Mouse (Mus musculus) adrenal gland, adult 8-10 months (tissue): ENCODE measurements around the gene Tmem120a. TPM values are rescaled to one million over a fixed set of nuclear protein-coding genes. Genes with fewer than 3 reads are reported as not detected.
A peak's percentile ranks its signal among the peaks of the same experiment; 100 is the strongest.

ENCODE experiments used
- DNase-seq: peaks from one replicate; pipeline ENCODE4 v3.0.0; 2022
- microRNA-seq, 2 experiments: library from miRNA; unstranded; fragments of <30 nt; microRNA quantifications; one replicate each; pipeline ENCODE4 v1.2.0; 2022
- total RNA-seq, 4 experiments: library from RNA; stranded (reverse); gene quantifications; 2 replicates each; pipeline ENCODE4 v1.2.4; 2022

Tmem120a gene
- total RNA-seq, 4 experiments from 2014 or later: 33.3 to 60.0 (median 44.2) TPM

- peak; percentile 83 for DNase-seq
These were observed 36.4 kb downstream of the Tmem120a start for GRCm38 (mm10) chr5:135707855-135708254.

- DNase-seq: no peak
These were observed 37.2 kb downstream of the Tmem120a start for GRCm38 (mm10) chr5:135707039-135707438.

- no peak for DNase-seq
These were observed 38.9 kb downstream of the Tmem120a start for GRCm38 (mm10) chr5:135705383-135705782.

GRCm38 (mm10) chr5:135703431-135703830 is 40.8 kb downstream of the Tmem120a start:
- DNase-seq: no peak

- peak; percentile 71 for DNase-seq
These were observed 41.5 kb downstream of the Tmem120a start for GRCm38 (mm10) chr5:135702682-135703192.

- DNase-seq: no peak
These were observed 42.1 kb downstream of the Tmem120a start for GRCm38 (mm10) chr5:135702190-135702589.

- DNase-seq: no peak
These were observed 42.6 kb downstream of the Tmem120a start for GRCm38 (mm10) chr5:135701601-135702000.

- DNase-seq: no peak
These were observed 46.5 kb downstream of the Tmem120a start for GRCm38 (mm10) chr5:135697711-135698111.

- no peak for DNase-seq
These were observed 48.9 kb downstream of the Tmem120a start for GRCm38 (mm10) chr5:135695277-135695721.

GRCm38 (mm10) chr5:135693281-135693853 is 50.9 kb downstream of the Tmem120a start:
- DNase-seq: no peak

- no peak for DNase-seq
These were observed 53.0 kb downstream of the Tmem120a start for GRCm38 (mm10) chr5:135691266-135691665.

- no peak for DNase-seq
These were observed 53.8 kb downstream of the Tmem120a start for GRCm38 (mm10) chr5:135690401-135690800.

Small RNA genes lying within 50 kb of the gene (microRNA-seq; reads per million reads assigned to microRNA genes)
- 0 to 0.17 reads per million in 2 experiments for gene Mir7034

Other genes with a start within 250 kb of the Tmem120a start
- gene Hip1, start 199.3 kb downstream of the Tmem120a start, total RNA-seq: 10 to 100 TPM; 18.9 to 39.9 (median 33.1) TPM
- gene Ccl26, start 180.9 kb downstream of the Tmem120a start, total RNA-seq: not detected
- 1 to 10 TPM in 1 of 4 experiments, under 1 TPM in 2, not detected in 1; 0.55 to 2.0 (median 0.71) TPM for gene Ccl24, start 171.4 kb downstream of the Tmem120a start, total RNA-seq
- gene Rhbdd2, start 111.8 kb downstream of the Tmem120a start, total RNA-seq: 10 to 100 TPM; 46.0 to 64.8 (median 57.1) TPM
- 100 to 1,000 TPM; 229 to 400 (median 271) TPM for gene Por, start 74.4 kb downstream of the Tmem120a start, total RNA-seq
- gene Styxl1, start 33.9 kb upstream of the Tmem120a start, total RNA-seq: under 1 TPM in 3 of 4 experiments, not detected in 1; 0.38 to 0.77 (median 0.73) TPM
- gene Mdh2, start 34.0 kb upstream of the Tmem120a start, total RNA-seq: 100 to 1,000 TPM; 310 to 438 (median 388) TPM
- gene Srrm3, start 62.4 kb upstream of the Tmem120a start, total RNA-seq: 1 to 10 TPM; 2.4 to 8.4 (median 5.9) TPM
- gene Hspb1, start 143.5 kb upstream of the Tmem120a start, total RNA-seq: 100 to 1,000 TPM; 113 to 288 (median 256) TPM
- 100 to 1,000 TPM; 434 to 601 (median 481) TPM for gene Ywhag, start 190.2 kb upstream of the Tmem120a start, total RNA-seq
- 10 to 100 TPM in 1 of 4 experiments, 1 to 10 TPM in 3; 4.5 to 15.0 (median 7.8) TPM for gene Ssc4d, start 230.1 kb upstream of the Tmem120a start, total RNA-seq
- gene Zp3, start 235.7 kb upstream of the Tmem120a start, total RNA-seq: not detected